ENCODE assay signal across 13 mouse cellular contexts in genomic region chr16:60941767-60942166, GRCm38 (mm10).
DNase-seq lines count a peak whose midpoint lies in the region; ATAC-seq and TF ChIP-seq lines count a peak whose summit lies in the region.
"Had no signal": no experiment of that assay in that cellular context is flagged by ENCODE, and none has a peak within 500 bp of the region (broad histone marks: within the 10 kb centered on the region; RNA-seq: fewer than 3 reads in every experiment).

No protein-coding gene starts in this region.

- H3K4me3 ChIP-seq in cerebellum, adult 2 months (replicated peaks; ENCODE audit: insufficient read depth, low read depth, low read length), result no peak overlapping the region
- H3K4me3 ChIP-seq: heart, embryonic 13.5 days; liver, embryonic 15.5 days; stomach, embryonic 15.5 days had no signal

- no peak for TF ChIP-seq POLR2A in cerebellum, adult 2 months (IDR thresholded peaks at IDR 0.05; ENCODE audit: borderline replicate concordance, insufficient read depth, low read length)

- no peaks in the 10 kb centered on the region for H3K27me3 ChIP-seq in cerebellum, adult 2 months (ENCODE audit: control insufficient read depth, insufficient read depth, low read length)
- H3K27me3 ChIP-seq: heart, embryonic 13.5 days; liver, embryonic 15.5 days; stomach, embryonic 15.5 days had no signal

- no peak for TF ChIP-seq CTCF in cerebellum, adult 2 months (IDR thresholded peaks at IDR 0.05; ENCODE audit: borderline replicate concordance, insufficient read depth, low read depth, low read length)

- DNase-seq in cerebellum, adult 9-10 months, result peak; percentile 4
- DNase-seq in cerebellum, adult 2 months, result no peak
- peak; percentile 11 for DNase-seq in layer of hippocampus, adult 9-10 months (ENCODE audit: low spot score)
- no peak for DNase-seq in layer of hippocampus, postnatal 10 days (ENCODE audit: low spot score in 2 of 2)
- peak; percentile 20 for DNase-seq in WW6 (ENCODE audit: low read depth, low spot score)
- DNase-seq in mesoderm, embryonic 11.5 days (ENCODE audit: low read depth, low spot score), result peak; percentile 9
- no peak for DNase-seq in heart, postnatal 25 days (ENCODE audit: low spot score)

- H3K27ac ChIP-seq in cerebellum, adult 2 months (ENCODE audit: insufficient read depth, low read length), result no peak overlapping the region
- H3K27ac ChIP-seq: heart, embryonic 13.5 days; liver, embryonic 15.5 days; stomach, embryonic 15.5 days had no signal

- no peaks in the 10 kb centered on the region for H3K4me1 ChIP-seq in cerebellum, adult 2 months (ENCODE audit: control insufficient read depth, insufficient read depth, low read length)
- H3K4me1 ChIP-seq: heart, embryonic 13.5 days; liver, embryonic 15.5 days; stomach, embryonic 15.5 days had no signal

- intact Hi-C loops in heart, postnatal 25 days (cut with DNase I), result no loop called here

- WGBS in cerebellum, adult 2 months, result 76% methylated on average over 5 of the region's 5 CpGs

- ATAC-seq in CD4-positive, CD25-positive, alpha-beta regulatory T cell, adult 4 months, result no peak
- ATAC-seq: forebrain, embryonic 16.5 days; midbrain, embryonic 16.5 days had no signal

Comparison
In these comparisons a context has a peak if more than half of its experiments do, and no peak if none do; other contexts are left out.
1. DNase-seq: peak in cerebellum, adult 9-10 months (single experiment), layer of hippocampus, adult 9-10 months (single experiment), WW6 (single experiment) and mesoderm, embryonic 11.5 days (single experiment); none in cerebellum, adult 2 months (0 of 2), layer of hippocampus, postnatal 10 days (0 of 2) and heart, postnatal 25 days (single experiment).